Mouse (Mus musculus) ES-Bruce4 (cell line): ENCODE measurements at regions not wholly inside any gene's neighbourhood (a gene's known extent, or its start where the extent isn't known, plus 50 kb on each side); places are given as distances from the start of the nearest gene placed in this dataset.
A peak's percentile ranks its signal among the peaks of the same experiment; 100 is the strongest.

ENCODE experiments used
- H3K27ac ChIP-seq: 2 replicates; pipeline ENCODE4 v1.5.1; 2012; ENCODE audit warnings: low read length, inconsistent platforms; ENCODE audit not compliant: insufficient read depth
- H3K27me3 ChIP-seq: 2 replicates; pipeline ENCODE4 v1.6.1; 2012; ENCODE audit warnings: mild to moderate bottlenecking, low read length, inconsistent platforms; ENCODE audit not compliant: control insufficient read depth, poor library complexity, insufficient read depth, severe bottlenecking
- H3K36me3 ChIP-seq: 2 replicates; pipeline ENCODE4 v1.6.1; 2012; ENCODE audit warnings: inconsistent platforms, mild to moderate bottlenecking, low read length, moderate library complexity; ENCODE audit not compliant: control insufficient read depth, poor library complexity, insufficient read depth, severe bottlenecking
- H3K4me1 ChIP-seq: one replicate; pipeline ENCODE4 v1.8.1; 2011; ENCODE audit warnings: low read length; ENCODE audit not compliant: control insufficient read depth, insufficient read depth
- H3K4me3 ChIP-seq: 2 replicates; pipeline ENCODE4 v1.5.1; 2011; ENCODE audit warnings: low read depth, mild to moderate bottlenecking, low read length
- H3K9ac ChIP-seq: 2 replicates; pipeline ENCODE4 v1.6.1; 2012; ENCODE audit warnings: low read depth, mild to moderate bottlenecking, inconsistent platforms; ENCODE audit not compliant: poor library complexity, severe bottlenecking
- H3K9me3 ChIP-seq: replicated peaks from 2 replicates; pipeline ENCODE4 v1.6.1; 2012; ENCODE audit warnings: mild to moderate bottlenecking, low read length, inconsistent platforms; ENCODE audit not compliant: control insufficient read depth, poor library complexity, insufficient read depth, severe bottlenecking
- CTCF ChIP-seq: IDR thresholded peaks from one replicate; pipeline ENCODE4 v1.8.1; 2011; ENCODE audit warnings: low read depth, low read length
- EP300 ChIP-seq: IDR thresholded peaks from 2 replicates; pipeline ENCODE4 v1.6.1; 2011; ENCODE audit warnings: low read depth, low read length; ENCODE audit not compliant: insufficient read depth
- POLR2A ChIP-seq: IDR thresholded peaks from one replicate; pipeline ENCODE4 v1.8.1; 2011; ENCODE audit warnings: low read length; ENCODE audit not compliant: insufficient read depth

- no peak overlapping the region for H3K27ac ChIP-seq
- H3K27me3 ChIP-seq = no peaks in the 10 kb centered on the region
- H3K36me3 ChIP-seq = no peaks in the 10 kb centered on the region
- no peaks in the 10 kb centered on the region for H3K9me3 ChIP-seq
- no peak overlapping the region for H3K9ac ChIP-seq
- no peaks in the 10 kb centered on the region for H3K4me1 ChIP-seq
- no peak overlapping the region for H3K4me3 ChIP-seq
- TF ChIP-seq CTCF (no peak), EP300 (no peak), POLR2A (no peak)
These were observed 184.0 kb downstream of the Sec23a start for GRCm38 (mm10) chr12:58827864-58828263.

GRCm38 (mm10) chr12:58825139-58825921 lies 186.5 kb downstream of the Sec23a start:
- Histone ChIP-seq H3K4me3 (no peak overlapping the region), H3K9me3 (no peaks in the 10 kb centered on the region), H3K27me3 (no peaks in the 10 kb centered on the region), H3K27ac (no peak overlapping the region), H3K4me1 (no peaks in the 10 kb centered on the region), H3K36me3 (no peaks in the 10 kb centered on the region), H3K9ac (no peak overlapping the region)
- TF ChIP-seq CTCF (no peak), EP300 (no peak), POLR2A (no peak)

DNA sequence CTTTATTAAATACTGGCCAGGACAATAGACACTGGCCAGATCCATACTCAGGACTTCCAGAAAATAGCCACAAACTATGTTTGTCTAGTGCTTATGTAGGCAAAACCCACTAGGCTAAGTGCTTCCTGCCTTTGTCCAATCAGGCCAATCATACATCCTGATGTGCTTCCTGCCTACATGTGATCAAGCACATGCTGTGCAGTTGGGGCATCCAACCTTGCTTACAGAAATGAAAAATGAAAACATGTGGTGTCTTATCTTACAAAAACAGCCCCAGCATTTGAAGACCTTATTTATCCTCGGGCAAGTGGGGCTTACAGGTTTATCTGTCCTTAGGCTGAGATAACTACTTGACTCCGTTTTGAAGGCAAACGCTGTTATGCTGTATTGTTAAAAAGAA lies 188.8 kb downstream of the Sec23a start:
- no peak overlapping the region for H3K4me3 ChIP-seq
- H3K27me3 ChIP-seq = no peaks in the 10 kb centered on the region
- no peaks in the 10 kb centered on the region for H3K36me3 ChIP-seq
- H3K27ac ChIP-seq = no peak overlapping the region
- no peak overlapping the region for H3K9ac ChIP-seq
- H3K4me1 ChIP-seq = no peaks in the 10 kb centered on the region
- TF ChIP-seq EP300 = no peak
- no peak for TF ChIP-seq CTCF
- TF ChIP-seq POLR2A = no peak
- no peaks in the 10 kb centered on the region for H3K9me3 ChIP-seq

DNA sequence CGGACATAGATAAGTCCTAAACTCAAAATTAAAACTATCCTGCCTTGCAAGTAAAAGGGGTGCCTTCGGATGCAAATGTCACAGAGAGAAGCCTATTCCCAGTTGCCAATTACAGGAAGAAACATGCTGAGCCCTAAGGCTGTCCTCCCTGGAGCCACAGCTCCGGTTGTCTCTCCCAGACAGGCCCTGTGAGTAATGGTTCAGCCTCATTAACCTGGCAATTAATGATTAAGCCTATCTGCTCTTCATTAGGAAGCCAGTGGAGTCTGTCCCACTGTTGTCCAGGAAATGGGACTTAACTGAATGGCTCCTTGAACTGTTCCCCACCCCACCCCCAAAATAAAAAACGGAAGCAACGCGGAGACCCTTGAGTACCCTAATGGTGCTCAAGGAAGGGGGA lies 207.7 kb downstream of the Sec23a start:
- Histone ChIP-seq H3K9me3 (no peaks in the 10 kb centered on the region), H3K36me3 (no peaks in the 10 kb centered on the region), H3K4me3 (no peak overlapping the region), H3K9ac (no peak overlapping the region), H3K27me3 (no peaks in the 10 kb centered on the region), H3K4me1 (no peaks in the 10 kb centered on the region), H3K27ac (no peak overlapping the region)
- TF ChIP-seq POLR2A = no peak
- TF ChIP-seq CTCF = no peak
- TF ChIP-seq EP300 = no peak

DNA sequence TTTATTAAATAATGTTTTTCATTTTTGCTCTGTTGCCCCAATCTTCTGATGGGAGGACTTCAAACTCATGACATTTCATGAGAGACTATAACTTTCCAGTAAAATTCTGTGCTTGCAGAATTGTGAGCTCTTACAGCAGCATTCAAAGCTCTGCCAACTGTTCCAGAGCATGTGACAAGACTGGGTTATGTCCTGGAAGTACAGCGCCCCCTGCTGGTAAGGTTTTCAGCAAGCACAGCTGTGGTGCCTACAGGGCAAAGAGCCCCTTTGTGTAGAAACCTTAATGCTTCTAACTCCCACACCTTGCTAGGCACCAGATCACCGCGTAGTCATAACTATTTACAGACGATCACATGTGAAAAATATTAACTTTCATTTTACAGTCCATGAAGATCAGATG lies 209.4 kb downstream of the Sec23a start:
- no peaks in the 10 kb centered on the region for H3K9me3 ChIP-seq
- no peaks in the 10 kb centered on the region for H3K36me3 ChIP-seq
- no peak overlapping the region for H3K27ac ChIP-seq
- no peak overlapping the region for H3K9ac ChIP-seq
- no peak overlapping the region for H3K4me3 ChIP-seq
- TF ChIP-seq EP300 (0 out of 2 replicates have a peak, but pooled peaks have one; percentile 22), CTCF (peak; percentile 88), POLR2A (no peak)
- H3K4me1 ChIP-seq = no peaks in the 10 kb centered on the region
- H3K27me3 ChIP-seq = no peaks in the 10 kb centered on the region
